Mouse (Mus musculus): ENCODE measurements at regions not wholly inside any gene's neighbourhood (a gene's known extent, or its start where the extent isn't known, plus 50 kb on each side); places are given as distances from the start of the nearest gene placed in this dataset.
A peak's percentile ranks its signal among the peaks of the same experiment; 100 is the strongest.

DNA sequence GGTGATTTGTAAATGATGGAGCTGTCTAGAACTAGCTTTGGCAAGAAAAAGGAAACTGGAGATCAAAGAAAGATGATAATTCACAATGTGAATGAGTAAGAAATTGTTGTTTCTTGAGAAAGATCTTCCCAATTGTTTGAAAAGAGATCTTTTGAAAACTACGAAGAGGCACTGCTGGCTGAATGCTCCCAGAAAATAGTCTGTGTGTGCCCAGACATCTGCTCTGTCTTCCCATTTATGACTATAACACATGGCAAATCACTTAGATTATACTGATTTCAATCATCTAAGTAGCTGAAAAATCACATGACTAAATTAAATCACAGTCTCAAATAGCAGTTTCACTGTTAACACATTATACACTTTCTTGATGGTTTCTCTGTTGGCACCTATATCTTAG lies 434.2 kb upstream of the Sema6d start:
- DNase-seq: no peak

DNA sequence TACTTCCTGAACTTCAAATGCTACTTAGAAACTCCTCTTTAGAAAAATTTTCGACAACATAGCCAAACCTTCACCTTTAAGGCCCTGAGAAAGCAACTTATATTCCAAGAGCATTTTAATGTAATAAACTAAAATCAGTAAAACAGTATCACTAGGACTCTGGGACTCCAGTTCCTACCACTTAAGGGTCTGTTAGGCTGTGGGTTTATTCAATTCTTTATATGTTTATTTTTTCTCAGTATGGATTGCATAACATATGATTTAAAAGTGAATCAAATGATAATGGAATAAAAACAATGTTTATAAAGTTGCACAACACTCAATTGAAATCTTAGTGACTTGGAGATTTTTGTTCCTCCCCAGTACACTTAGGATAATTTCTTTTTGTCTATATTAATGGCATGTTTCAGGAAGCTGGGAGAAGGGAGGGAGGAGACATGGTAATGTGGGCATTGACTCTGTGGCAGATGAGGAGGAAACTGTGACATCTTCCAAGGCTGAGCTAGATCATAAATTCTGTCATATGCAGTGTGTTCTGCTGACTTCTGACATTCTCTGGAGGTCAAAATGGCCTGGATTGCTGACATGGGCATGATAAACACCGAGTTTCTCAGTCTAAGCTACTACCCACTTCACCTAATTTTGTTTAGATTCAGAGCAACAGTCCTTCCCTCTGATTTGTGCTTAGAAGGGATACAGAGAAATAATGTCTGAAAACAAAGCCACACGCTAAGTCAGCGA lies 401.3 kb upstream of the Sema6d start:
- DNase-seq: no peak

DNA sequence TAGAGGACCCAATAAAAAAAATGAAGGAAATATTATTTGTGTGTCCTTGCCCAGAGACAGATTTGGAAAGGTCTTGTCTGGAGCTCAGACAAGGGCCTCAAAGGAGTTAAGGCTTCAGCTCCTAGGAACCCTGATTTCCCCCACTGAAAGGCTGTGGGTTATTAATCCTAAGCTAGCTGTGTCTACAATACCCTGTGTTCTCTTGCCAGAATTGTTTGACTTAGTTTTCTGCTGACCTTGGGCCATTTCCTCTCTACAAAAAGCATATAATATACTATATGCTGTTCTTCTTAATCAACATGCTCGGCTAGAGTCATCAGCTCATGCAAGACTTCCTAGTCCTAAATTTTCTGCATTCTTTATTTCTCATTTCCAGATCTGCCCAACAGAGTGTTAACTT lies 400.0 kb upstream of the Sema6d start:
- DNase-seq: no peak

DNA sequence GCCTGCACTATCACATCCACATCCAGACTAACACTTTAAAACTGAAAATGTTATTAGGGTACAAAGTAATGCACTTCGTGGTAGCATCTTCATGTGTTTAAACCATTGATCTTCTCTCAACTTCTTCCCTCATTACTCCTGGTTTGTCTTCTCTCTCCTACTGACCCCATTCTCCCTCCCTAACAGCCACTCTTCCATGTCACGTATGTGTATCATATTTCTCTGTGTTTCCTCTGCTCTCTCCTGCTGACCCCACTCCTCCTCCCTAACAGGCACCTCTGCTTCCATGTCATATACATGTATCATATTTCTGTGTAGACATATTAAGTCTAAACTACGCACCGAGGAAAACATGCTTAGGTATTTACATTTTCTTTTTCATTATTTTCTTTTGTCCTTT lies 350.1 kb upstream of the Sema6d start:
- no peak for DNase-seq

DNA sequence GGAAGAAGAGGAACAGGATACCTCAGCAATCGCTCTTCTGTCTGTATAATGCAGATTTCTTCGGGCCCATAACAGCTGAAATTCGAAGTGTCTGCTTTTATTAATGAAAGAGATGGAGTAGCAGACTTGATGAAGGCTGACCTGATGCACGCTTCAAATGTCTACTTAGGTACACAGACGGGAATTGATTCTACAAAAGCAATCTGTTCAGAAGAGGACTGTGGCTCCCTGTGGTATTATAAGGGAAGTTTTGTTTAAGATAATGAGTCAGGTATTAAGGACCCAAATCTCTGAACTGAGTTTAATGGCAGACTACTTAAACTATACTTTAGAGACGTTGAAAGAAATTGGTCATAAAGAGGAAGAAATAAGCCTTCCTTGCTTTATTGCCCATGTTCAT lies 349.2 kb upstream of the Sema6d start:
- no peak for DNase-seq

DNA sequence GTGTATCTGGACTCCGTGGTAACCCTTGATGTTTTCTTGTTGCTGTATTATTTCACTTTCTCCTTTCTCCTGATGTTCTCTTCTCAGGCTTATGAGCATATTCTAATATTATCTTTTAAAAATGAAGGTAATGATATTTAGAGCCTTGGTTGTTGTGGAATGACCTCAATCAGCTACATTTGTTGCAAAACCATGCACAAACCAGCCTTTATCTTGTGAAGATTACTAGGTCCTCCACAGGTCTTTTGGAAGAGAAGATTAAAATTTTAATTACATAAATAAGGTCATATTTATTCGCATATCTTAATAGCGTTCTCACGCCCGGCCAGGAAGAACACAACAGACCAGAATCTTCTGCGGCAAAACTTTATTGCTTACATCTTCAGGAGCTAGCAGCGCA lies 335.5 kb upstream of the Sema6d start:
- no peak for DNase-seq

DNA sequence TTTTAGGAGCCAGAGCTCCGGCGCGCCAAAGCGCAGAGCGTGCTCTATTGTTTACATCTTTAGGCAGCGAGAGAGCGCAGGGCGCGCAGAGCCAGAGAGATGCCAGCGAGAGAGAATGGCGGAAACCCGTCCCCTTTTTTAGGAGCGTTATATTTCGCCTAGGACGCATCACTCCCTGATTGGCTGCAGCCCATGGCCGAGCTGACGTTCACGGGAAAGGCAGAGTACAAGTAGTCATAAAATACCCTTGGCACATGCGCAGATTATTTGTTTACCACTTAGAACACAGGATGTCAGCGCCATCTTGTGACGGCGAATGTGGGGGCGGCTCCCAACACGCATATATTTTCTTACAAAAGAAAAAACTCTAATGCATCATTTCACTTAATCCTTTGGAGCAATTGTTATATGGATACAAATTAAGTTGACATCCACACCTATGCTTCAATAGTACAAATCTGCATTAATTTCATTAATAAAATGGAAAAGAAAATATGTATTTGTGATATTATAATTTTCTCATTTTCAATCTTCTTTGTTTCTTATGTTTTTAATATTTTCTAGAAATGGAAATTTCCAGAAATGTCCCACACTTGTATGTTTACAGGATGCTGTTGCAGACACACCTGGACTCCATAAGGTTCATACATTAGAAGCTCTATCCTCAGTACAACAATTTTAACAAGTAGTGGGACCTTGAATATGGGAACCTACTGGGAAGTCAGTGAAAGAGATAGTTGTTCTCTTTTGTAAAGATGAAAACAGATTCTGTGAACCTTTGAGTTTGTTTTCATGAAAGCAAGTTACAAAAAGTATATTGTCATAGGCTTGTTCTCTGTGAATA lies 334.9 kb upstream of the Sema6d start:
- peak; percentile 29 for DNase-seq

DNA sequence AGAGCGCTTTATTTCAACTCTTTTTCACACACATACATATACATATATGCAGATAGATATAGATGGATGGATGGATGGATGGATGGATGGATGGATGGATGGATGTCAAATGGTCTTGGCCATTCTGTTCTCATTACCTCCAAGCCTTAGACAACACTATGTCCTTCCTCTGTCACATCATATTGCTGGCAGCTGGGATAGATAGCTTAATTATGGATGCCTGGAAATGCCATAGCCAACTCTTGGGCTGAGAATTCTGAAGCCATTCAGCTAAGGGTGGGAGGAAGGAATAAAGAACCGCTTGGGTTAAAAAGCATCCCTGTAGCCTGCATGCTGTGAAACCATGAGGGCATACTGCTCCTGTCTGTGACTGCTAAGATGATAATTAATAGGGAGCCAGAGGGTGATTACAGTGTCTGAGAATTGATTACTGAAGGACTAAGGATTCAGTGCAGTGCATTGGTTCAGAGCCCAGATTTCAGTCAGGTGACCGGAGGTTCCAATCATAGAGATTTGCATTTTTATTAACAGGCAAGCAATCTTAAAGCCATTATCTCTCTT lies 290.5 kb upstream of the Sema6d start:
- no peak for DNase-seq

DNA sequence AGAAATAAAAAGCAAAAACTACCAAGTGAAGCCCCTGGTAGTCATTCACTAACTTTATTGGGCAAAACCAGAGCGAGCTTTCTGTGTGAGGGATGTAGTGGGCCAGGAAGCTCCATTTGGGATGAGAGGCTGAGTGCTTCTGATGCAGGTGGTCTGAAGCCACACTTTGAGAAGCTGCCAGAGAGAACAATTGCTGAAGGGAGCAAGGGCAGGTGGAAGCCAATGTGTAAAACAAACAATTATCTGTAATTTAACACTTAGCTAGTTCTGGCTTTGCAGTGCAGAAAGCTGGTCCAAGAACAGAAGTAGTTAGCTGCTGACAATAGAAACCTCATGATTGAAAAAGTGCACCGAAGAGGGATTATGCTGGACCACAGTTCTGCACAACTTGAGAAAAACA lies 284.1 kb upstream of the Sema6d start:
- DNase-seq: no peak

DNA sequence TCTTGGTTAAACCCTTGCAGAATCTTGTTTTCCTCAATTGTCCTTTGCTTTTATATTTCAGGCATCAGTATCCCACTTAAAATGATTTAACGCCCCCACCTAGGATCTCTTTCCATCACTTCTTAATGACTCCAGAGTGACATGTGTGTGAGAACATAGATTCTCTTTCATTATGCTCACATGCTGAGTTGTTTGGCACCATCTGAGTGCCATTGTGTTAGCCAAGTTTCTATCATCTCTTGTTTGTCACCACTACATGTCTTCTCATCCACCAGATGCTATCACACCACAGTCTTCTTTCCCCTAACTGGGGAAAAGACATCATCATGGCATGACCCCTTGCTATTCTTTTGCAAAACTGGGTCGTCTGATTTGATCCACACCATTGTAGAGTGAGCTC lies 283.4 kb upstream of the Sema6d start:
- no peak for DNase-seq

DNA sequence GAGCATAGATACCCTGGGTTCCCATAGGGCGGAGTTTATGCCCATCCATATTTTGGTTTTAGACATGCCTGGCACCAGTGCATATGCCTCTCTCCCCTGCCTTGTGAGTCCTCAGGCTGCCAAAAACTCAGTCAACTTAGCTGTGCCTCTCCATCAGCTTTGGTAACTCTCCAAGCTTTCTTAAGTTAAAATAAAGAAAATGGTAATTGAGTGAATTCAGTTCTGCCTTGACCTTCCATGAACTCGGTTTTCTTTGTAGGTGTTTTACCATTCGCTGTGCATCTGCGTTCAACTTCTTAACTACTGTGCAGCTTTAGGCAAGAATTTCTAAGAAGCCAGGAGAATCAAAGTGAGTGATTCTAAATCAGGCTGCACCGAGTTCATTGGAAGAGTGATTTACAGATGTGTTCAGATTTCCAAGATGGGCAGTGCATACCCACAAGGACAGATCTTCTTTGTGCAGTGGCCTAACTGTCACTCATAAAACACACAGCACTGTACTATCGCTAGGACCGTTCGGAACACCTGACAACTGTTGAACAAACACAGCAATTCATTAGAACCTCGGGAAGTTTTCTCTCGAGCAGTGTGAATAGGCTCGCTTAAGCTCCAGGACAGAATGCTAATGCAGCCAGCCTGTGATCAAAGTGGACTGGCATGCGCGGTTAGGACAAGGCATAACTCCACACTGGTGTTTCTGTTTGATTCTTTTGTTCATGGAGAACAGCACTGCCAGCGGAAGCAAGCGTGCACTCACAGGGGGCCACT lies 276.4 kb upstream of the Sema6d start:
- DNase-seq: peak; percentile 68

DNA sequence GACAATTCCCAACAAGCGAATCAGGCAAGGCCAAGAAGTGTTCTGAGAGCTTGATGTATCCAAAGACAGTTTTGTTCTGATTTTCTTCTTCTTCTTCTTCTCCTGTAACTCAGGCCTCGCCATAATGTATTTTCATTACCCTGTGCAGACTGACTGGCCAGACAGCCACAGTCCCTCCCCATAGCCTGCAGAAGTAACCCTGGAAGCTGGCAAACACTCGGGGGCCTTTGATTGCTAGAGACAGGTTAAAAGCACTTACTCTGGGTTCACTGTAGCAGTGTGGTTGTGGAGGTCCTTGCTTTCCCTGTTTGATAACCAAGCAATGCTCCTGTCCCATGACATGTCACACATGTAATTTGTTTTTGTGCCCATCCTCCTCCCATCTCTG lies 275.8 kb upstream of the Sema6d start:
- DNase-seq: no peak

DNA sequence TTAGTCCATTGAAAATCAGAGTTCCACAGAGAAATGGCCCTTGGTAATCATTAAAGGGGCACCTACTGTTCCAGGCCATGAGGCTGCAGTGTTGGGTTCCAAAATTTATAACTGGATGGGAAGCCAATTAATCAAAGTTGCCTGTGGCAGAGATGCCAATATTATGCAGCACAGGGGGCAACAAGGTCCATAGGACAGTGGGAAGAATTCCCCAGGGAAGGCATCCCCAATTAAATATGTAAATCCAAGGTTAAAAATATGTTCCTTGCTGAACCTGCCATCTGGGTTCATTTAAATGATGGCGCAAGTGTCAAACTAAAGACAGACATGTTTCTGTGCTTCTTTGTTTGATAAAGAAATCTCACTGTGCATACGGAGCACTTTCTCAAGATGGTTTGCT lies 273.1 kb upstream of the Sema6d start:
- no peak for DNase-seq

DNA sequence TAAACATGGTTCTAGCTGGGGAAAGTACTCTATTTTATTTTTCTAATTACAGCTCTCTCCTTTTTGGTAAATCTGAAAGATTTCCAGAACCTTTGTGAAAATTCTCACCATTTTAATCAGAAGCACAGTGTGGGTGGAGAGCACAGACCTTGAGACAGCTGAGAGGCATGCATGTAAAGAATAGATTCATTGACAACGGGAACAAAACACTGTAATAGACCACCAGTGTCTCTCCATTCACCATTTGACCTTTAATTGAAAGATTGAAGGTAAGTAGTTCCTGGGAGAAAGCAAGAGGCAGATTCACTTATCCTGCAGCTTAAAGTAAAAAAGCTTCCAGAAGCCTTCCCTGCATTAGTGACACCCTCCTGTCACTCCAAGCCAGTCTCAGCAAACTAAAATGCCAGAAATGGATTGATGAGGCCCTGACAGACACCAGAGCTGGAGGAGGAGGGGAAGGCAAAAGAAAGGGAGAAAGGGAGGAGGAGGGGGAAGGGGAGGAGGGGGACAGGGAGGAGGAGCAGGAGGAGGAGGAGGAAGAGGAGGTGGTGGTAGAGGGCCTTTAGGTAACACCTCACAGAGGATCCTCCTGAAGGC lies 256.1 kb upstream of the Sema6d start:
- DNase-seq: no peak
